Mouse (Mus musculus) heart, postnatal 0 days (tissue): ENCODE results near the gene Ssbp2.

ENCODE experiments used
- CTCF ChIP-seq: IDR thresholded peaks from 2 replicates; pipeline ENCODE4 v1.5.1; 2016; ENCODE audit warnings: antibody characterized with exemption, control low read depth, low read depth
- EP300 ChIP-seq: IDR thresholded peaks from 2 replicates; pipeline ENCODE4 v1.6.1; 2016; ENCODE audit warnings: antibody characterized with exemption, low read depth

- no peak for TF ChIP-seq CTCF
- TF ChIP-seq EP300: no peak
Measured at GRCm38 (mm10) chr13:91616876-91617275, 156.8 kb downstream of the Ssbp2 start.
